Mouse (Mus musculus) lung, postnatal 0 days (tissue): ENCODE measurements at regions not wholly inside any gene's neighbourhood (a gene's known extent, or its start where the extent isn't known, plus 50 kb on each side); places are given as distances from the start of the nearest gene placed in this dataset.

Experiments used
- CTCF ChIP-seq: IDR thresholded peaks from 2 replicates; pipeline ENCODE4 v1.5.1; 2016; ENCODE audit warnings: antibody characterized with exemption, mild to moderate bottlenecking
- EP300 ChIP-seq: IDR thresholded peaks from 2 replicates; pipeline ENCODE4 v1.6.1; 2016; ENCODE audit warnings: antibody characterized with exemption, mild to moderate bottlenecking, control low read depth

- TF ChIP-seq EP300, result no peak
- no peak for TF ChIP-seq CTCF
Measured at GRCm38 (mm10) chr5:85832556-85832955, 232.8 kb downstream of the Cenpc1 start.
